Mouse (Mus musculus): Measurements from ENCODE around the gene Tmc8. TPM values are rescaled to one million over a fixed set of nuclear protein-coding genes. Genes with fewer than 3 reads are reported as not detected.
"Not testable (repeated sequence)": the region's sequence is repeated elsewhere in the genome, so short reads cannot be mapped to it uniquely, and the experiment has no call there.

The Tmc8 gene
- polyA plus RNA-seq, 1 experiment from 2014 or later = 3.7 TPM

GRCm38 (mm10) chr11:117783683-117784309 lies 1.9 kb downstream of the Tmc8 start:
- Histone ChIP-seq H3K27ac (ENCODE audit: low read length) (peak overlapping the region; percentile 14; the same call in 1 of the 2 replicates), H3K27me3 (ENCODE audit: control insufficient read depth, insufficient read depth, low read length) (no peaks in the 10 kb centered on the region), H3K4me2 (ENCODE audit: low read depth, low read length) (peak overlapping the region; percentile 83), H3K4me1 (ENCODE audit: control insufficient read depth, insufficient read depth, low read length) (peaks cover 38% of the 10 kb centered on the region), H3K4me3 (replicated peaks; ENCODE audit: low read length) (peak overlapping the region; percentile 29), H3K9ac (ENCODE audit: low read length) (peak overlapping the region; percentile 54), H3K36me3 (ENCODE audit: control insufficient read depth, insufficient read depth, low read length) (no peaks in the 10 kb centered on the region), H3K9me3 (replicated peaks; ENCODE audit: control insufficient read depth, low read length) (no peaks in the 10 kb centered on the region)
- no peak for ATAC-seq (ENCODE audit: insufficient read depth, low FRiP score)
- 47% methylated on average over 10 of the region's 10 CpGs for WGBS

GRCm38 (mm10) chr11:117786294-117786693 lies 4.4 kb downstream of the Tmc8 start:
- no peak for ATAC-seq (ENCODE audit: insufficient read depth, low FRiP score)
- 0 out of 2 replicates have a peak overlapping the region, but pooled peaks have one; percentile 32 for H3K9ac ChIP-seq (ENCODE audit: low read length)

GRCm38 (mm10) chr11:117788481-117788880 lies 6.6 kb downstream of the Tmc8 start:
- not testable (repeated sequence) for H3K9ac ChIP-seq (ENCODE audit: low read length); H3K27me3 ChIP-seq (ENCODE audit: control insufficient read depth, insufficient read depth, low read length); ATAC-seq (ENCODE audit: insufficient read depth, low FRiP score); H3K27ac ChIP-seq (ENCODE audit: low read length); H3K36me3 ChIP-seq (ENCODE audit: control insufficient read depth, insufficient read depth, low read length); H3K4me3 ChIP-seq (replicated peaks; ENCODE audit: low read length); H3K4me2 ChIP-seq (ENCODE audit: low read depth, low read length); H3K9me3 ChIP-seq (replicated peaks; ENCODE audit: control insufficient read depth, low read length)
- WGBS = 67% methylated on average over 7 of the region's 7 CpGs
- H3K4me1 ChIP-seq (ENCODE audit: control insufficient read depth, insufficient read depth, low read length) = peaks cover 19% of the 10 kb centered on the region

More at GRCm38 (mm10) chr11:117786294-117786693, 4.4 kb downstream of the Tmc8 start:
- H3K27ac ChIP-seq (ENCODE audit: low read length) = no peak overlapping the region
- no peaks in the 10 kb centered on the region for H3K27me3 ChIP-seq (ENCODE audit: control insufficient read depth, insufficient read depth, low read length)
- H3K4me1 ChIP-seq (ENCODE audit: control insufficient read depth, insufficient read depth, low read length) = peaks cover 29% of the 10 kb centered on the region
- H3K4me3 ChIP-seq (replicated peaks; ENCODE audit: low read length) = no peak overlapping the region
- H3K36me3 ChIP-seq (ENCODE audit: control insufficient read depth, insufficient read depth, low read length) = no peaks in the 10 kb centered on the region
- no peak overlapping the region for H3K4me2 ChIP-seq (ENCODE audit: low read depth, low read length)
- 15% methylated on average over 10 of the region's 10 CpGs for WGBS
- H3K9me3 ChIP-seq (replicated peaks; ENCODE audit: control insufficient read depth, low read length) = no peaks in the 10 kb centered on the region

- Histone ChIP-seq H3K9me3 (replicated peaks; ENCODE audit: control insufficient read depth, low read length) (no peaks in the 10 kb centered on the region), H3K27ac (ENCODE audit: low read length) (peak overlapping the region; percentile 76), H3K9ac (ENCODE audit: low read length) (peak overlapping the region; percentile 70), H3K4me2 (ENCODE audit: low read depth, low read length) (peak overlapping the region; percentile 69), H3K27me3 (ENCODE audit: control insufficient read depth, insufficient read depth, low read length) (no peaks in the 10 kb centered on the region), H3K4me3 (replicated peaks; ENCODE audit: low read length) (peak overlapping the region; percentile 33), H3K4me1 (ENCODE audit: control insufficient read depth, insufficient read depth, low read length) (peaks cover 17% of the 10 kb centered on the region), H3K36me3 (ENCODE audit: control insufficient read depth, insufficient read depth, low read length) (no peaks in the 10 kb centered on the region)
- peak; percentile 41 for ATAC-seq (ENCODE audit: insufficient read depth, low FRiP score)
- 4% methylated on average over 14 of the region's 14 CpGs for WGBS
Observed at GRCm38 (mm10) chr11:117790286-117790685, 8.4 kb downstream of the Tmc8 start.

DNA sequence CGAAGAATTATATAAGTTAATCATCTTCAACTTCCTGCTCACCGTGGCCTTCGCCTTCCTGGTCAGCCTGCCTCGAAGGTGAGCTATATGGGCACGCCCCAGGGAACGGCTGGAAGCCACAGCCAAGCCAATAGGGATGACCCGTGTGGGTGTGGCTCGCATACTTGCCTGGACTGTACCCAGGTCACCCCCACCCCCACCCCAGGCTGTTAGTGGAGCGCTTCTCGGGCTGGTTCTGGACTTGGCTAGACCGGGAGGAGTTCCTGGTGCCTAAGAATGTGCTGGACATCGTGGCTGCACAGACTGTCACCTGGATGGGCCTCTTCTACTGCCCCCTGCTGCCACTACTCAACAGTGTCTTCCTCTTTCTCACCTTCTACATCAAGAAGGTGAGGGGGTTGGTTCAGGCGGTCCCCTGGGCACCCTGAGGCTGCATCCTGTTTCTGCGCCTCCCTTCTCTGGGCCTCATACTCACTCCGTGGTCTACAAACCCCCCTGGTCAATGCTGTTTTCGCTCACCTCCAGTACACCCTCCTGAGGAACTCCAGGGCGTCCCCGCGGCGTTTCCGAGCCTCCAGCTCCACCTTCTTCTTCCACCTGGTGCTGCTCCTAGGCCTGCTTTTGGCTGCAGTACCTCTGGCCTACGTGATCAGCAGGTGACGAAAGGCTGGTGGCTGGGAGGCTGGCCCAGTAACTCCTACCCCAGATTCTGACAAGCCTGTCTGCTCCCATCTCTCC lies 9.0 kb downstream of the Tmc8 start:
- Histone ChIP-seq H3K36me3 (ENCODE audit: control insufficient read depth, insufficient read depth, low read length) (no peaks in the 10 kb centered on the region), H3K9ac (ENCODE audit: low read length) (peak overlapping the region; percentile 70), H3K27ac (ENCODE audit: low read length) (peak overlapping the region; percentile 76), H3K4me1 (ENCODE audit: control insufficient read depth, insufficient read depth, low read length) (peaks cover 17% of the 10 kb centered on the region), H3K4me3 (replicated peaks; ENCODE audit: low read length) (peak overlapping the region; percentile 33), H3K4me2 (ENCODE audit: low read depth, low read length) (peak overlapping the region; percentile 69), H3K27me3 (ENCODE audit: control insufficient read depth, insufficient read depth, low read length) (no peaks in the 10 kb centered on the region), H3K9me3 (replicated peaks; ENCODE audit: control insufficient read depth, low read length) (no peaks in the 10 kb centered on the region)
- peak; percentile 89 for ATAC-seq (ENCODE audit: insufficient read depth, low FRiP score)
- 33% methylated on average over 23 of the region's 23 CpGs for WGBS

- H3K4me3 ChIP-seq (replicated peaks; ENCODE audit: low read length) = peak overlapping the region; percentile 33
- H3K36me3 ChIP-seq (ENCODE audit: control insufficient read depth, insufficient read depth, low read length) = no peaks in the 10 kb centered on the region
- peak overlapping the region; percentile 76 for H3K27ac ChIP-seq (ENCODE audit: low read length)
- ATAC-seq (ENCODE audit: insufficient read depth, low FRiP score) = no peak
- H3K27me3 ChIP-seq (ENCODE audit: control insufficient read depth, insufficient read depth, low read length) = no peaks in the 10 kb centered on the region
- 83% methylated on average over 9 of the region's 9 CpGs for WGBS
- peak overlapping the region; percentile 70; the same call in 1 of the 2 replicates for H3K9ac ChIP-seq (ENCODE audit: low read length)
- peaks cover 17% of the 10 kb centered on the region for H3K4me1 ChIP-seq (ENCODE audit: control insufficient read depth, insufficient read depth, low read length)
- H3K9me3 ChIP-seq (replicated peaks; ENCODE audit: control insufficient read depth, low read length) = no peaks in the 10 kb centered on the region
- peak overlapping the region; percentile 69 for H3K4me2 ChIP-seq (ENCODE audit: low read depth, low read length)
Observed at GRCm38 (mm10) chr11:117791441-117791761, 9.5 kb downstream of the Tmc8 start.

GRCm38 (mm10) chr11:117792281-117792888 lies 10.5 kb downstream of the Tmc8 start:
- Histone ChIP-seq H3K9me3 (replicated peaks; ENCODE audit: control insufficient read depth, low read length) (no peaks in the 10 kb centered on the region), H3K9ac (ENCODE audit: low read length) (peak overlapping the region; percentile 70), H3K36me3 (ENCODE audit: control insufficient read depth, insufficient read depth, low read length) (no peaks in the 10 kb centered on the region), H3K27me3 (ENCODE audit: control insufficient read depth, insufficient read depth, low read length) (no peaks in the 10 kb centered on the region), H3K27ac (ENCODE audit: low read length) (peak overlapping the region; percentile 79), H3K4me1 (ENCODE audit: control insufficient read depth, insufficient read depth, low read length) (peaks cover 17% of the 10 kb centered on the region), H3K4me2 (ENCODE audit: low read depth, low read length) (peak overlapping the region; percentile 60), H3K4me3 (replicated peaks; ENCODE audit: low read length) (peak overlapping the region; percentile 32)
- WGBS = 9% methylated on average over 22 of the region's 22 CpGs
- ATAC-seq (ENCODE audit: insufficient read depth, low FRiP score) = peak; percentile 85

DNA sequence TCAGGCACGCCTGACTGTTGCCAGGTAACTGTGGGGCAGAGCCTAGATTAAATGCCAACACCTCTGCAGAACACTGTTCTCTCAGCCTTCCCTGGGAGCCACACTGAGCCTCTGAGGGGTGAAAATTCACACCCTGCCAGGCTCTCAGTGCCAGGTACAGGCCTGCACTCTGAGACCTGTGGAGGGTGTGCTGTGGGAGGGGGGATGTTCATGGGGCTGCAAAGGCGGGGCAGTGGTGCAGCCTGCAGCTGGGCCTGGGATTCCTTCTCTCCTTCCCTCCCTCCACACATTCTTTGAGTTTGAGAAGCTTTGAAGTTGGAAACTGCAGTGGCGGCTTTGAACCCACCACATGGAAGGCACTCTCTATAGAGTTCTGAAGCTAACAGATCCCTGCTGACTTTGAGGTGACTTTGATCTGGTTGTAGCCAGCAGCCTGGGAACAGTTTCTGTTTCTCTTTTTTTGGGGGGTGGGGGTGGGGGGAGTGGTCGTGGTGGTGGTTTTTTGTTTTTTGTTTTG lies 12.2 kb downstream of the Tmc8 start:
- WGBS = 60% methylated on average over 4 of the region's 4 CpGs
- no peak overlapping the region for H3K4me2 ChIP-seq (ENCODE audit: low read depth, low read length)
- H3K4me3 ChIP-seq (replicated peaks; ENCODE audit: low read length) = no peak overlapping the region
- H3K27ac ChIP-seq (ENCODE audit: low read length) = no peak overlapping the region
- no peak for ATAC-seq (ENCODE audit: insufficient read depth, low FRiP score)
- H3K36me3 ChIP-seq (ENCODE audit: control insufficient read depth, insufficient read depth, low read length) = no peaks in the 10 kb centered on the region
- no peaks in the 10 kb centered on the region for H3K27me3 ChIP-seq (ENCODE audit: control insufficient read depth, insufficient read depth, low read length)
- H3K9me3 ChIP-seq (replicated peaks; ENCODE audit: control insufficient read depth, low read length) = no peaks in the 10 kb centered on the region
- H3K4me1 ChIP-seq (ENCODE audit: control insufficient read depth, insufficient read depth, low read length) = peaks cover 25% of the 10 kb centered on the region
- H3K9ac ChIP-seq (ENCODE audit: low read length) = no peak overlapping the region

GRCm38 (mm10) chr11:117796954-117797353 lies 15.1 kb downstream of the Tmc8 start:
- Histone ChIP-seq H3K27ac (ENCODE audit: low read length) (no peak overlapping the region), H3K4me2 (ENCODE audit: low read depth, low read length) (no peak overlapping the region), H3K9ac (ENCODE audit: low read length) (no peak overlapping the region), H3K4me3 (replicated peaks; ENCODE audit: low read length) (no peak overlapping the region), H3K36me3 (ENCODE audit: control insufficient read depth, insufficient read depth, low read length) (no peaks in the 10 kb centered on the region), H3K4me1 (ENCODE audit: control insufficient read depth, insufficient read depth, low read length) (peaks cover 16% of the 10 kb centered on the region), H3K9me3 (replicated peaks; ENCODE audit: control insufficient read depth, low read length) (no peaks in the 10 kb centered on the region), H3K27me3 (ENCODE audit: control insufficient read depth, insufficient read depth, low read length) (no peaks in the 10 kb centered on the region)
- ATAC-seq (ENCODE audit: insufficient read depth, low FRiP score) = no peak
- WGBS = 31% methylated on average over 5 of the region's 5 CpGs

Data from stomach, embryonic 16.5 days (tissue).